Mouse (Mus musculus) left cerebral cortex, postnatal 4 days (tissue): ENCODE data around the gene Gpn2. TPM values are rescaled to one million over a fixed set of nuclear protein-coding genes. Genes with fewer than 3 reads are reported as not detected.

Experiments
- DNase-seq: peaks from one replicate; pipeline ENCODE4 v3.0.0-alpha.2; 2022
- intact Hi-C: fragments of 180-260 bp; cut with DNase I; formaldehyde crosslinking; loops from one replicate; pipeline ENCODE4 v1.15.1; 2025
- total RNA-seq, 2 experiments: library from RNA; stranded (reverse); gene quantifications; 2 replicates each; pipeline ENCODE4 v1.2.3; 2021

Gene Gpn2
- total RNA-seq, 2 experiments from 2014 or later: 11.2 to 14.6 TPM

DNA sequence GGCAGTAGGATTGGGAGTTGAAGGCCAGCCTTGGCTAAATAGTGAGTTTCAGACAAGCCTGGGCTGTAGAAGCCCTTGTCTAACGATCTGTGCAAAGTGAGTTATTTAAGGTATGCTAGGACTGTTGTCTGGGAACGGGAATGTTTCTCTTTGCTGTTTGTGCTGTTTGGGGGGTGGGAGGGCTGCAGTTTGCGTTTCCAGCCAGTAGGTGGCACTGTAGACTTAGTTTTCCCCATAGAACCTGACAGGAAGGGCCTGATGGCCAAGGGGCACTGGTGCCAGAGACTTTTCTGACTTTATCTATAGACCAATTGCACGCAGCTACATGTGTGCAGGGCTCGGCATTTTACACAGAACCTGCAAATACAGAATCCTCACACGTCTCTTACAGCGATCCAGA, 8.4 kb downstream of the Gpn2 start:
- peak; percentile 73 for DNase-seq
- intact Hi-C loops: loop anchor here (5.0 kb wide), 1 partner anchor 235 kb away; no protein-coding TSS in a partner anchor

DNA sequence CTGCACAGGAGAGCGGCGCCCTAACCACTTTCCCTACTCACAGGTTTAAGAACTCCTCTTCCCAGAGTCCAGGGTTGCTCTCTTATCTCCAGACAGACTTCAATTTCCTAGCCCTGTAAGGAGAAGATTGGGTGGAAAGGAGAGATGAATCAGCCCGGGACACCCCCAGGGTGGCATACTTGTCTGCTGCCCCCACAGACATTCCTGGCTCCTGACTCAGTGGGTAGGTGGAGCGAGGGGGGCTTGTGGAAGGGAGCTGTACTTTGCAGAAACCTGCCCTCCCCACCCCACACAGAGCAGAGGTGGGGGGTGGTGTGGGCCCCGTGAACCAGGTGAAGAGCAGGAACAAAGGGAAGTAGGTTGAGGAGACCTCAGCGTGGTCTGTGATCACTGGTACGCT, 11.4 kb downstream of the Gpn2 start:
- intact Hi-C loops: no loop called here
- DNase-seq: no peak

GRCm38 (mm10) chr4:133596084-133596483, 11.9 kb downstream of the Gpn2 start:
- DNase-seq: no peak
- intact Hi-C loops: no loop called here

- DNase-seq: no peak
- intact Hi-C loops: no loop called here
These were observed 14.5 kb downstream of the Gpn2 start for GRCm38 (mm10) chr4:133598616-133599015.

DNA sequence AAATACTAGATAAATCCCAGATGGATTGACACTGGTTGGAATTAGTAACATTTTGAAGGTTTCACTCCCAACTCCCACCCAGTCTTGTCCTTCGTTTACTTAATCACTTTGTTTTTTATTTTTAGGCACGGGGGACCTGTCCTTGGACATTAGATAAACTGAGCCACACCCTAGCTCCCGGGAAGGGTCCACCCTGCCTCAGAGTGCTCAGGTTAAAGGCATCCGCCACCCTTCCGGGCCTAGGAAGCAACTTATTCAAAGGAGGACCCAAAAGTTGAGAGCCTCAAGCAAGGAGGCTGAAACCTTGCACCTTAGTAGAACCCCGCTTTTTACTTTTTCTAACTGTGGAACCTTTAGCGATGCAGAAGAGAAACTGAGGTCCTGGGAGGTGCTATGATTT, 15.0 kb downstream of the Gpn2 start:
- intact Hi-C loops: no loop called here
- DNase-seq: no peak

- peak; percentile 73 for DNase-seq
- intact Hi-C loops: no loop called here
These were observed 15.5 kb downstream of the Gpn2 start for GRCm38 (mm10) chr4:133599571-133600073.

- no peak for DNase-seq
- intact Hi-C loops: no loop called here
These were observed 16.1 kb downstream of the Gpn2 start for GRCm38 (mm10) chr4:133600306-133600705.

GRCm38 (mm10) chr4:133601721-133602218, 17.6 kb downstream of the Gpn2 start, which contains the start of gene Sfn:
Gene Sfn, minus strand, starts transcription at chr4:133602168.
- intact Hi-C loops: no loop called here
- DNase-seq: no peak

GRCm38 (mm10) chr4:133603056-133603455, 18.9 kb downstream of the Gpn2 start:
- intact Hi-C loops: no loop called here
- no peak for DNase-seq

- intact Hi-C loops: no loop called here
- DNase-seq: no peak
These were observed 20.0 kb downstream of the Gpn2 start for GRCm38 (mm10) chr4:133604175-133604574.

GRCm38 (mm10) chr4:133604856-133605255, 20.7 kb downstream of the Gpn2 start:
- DNase-seq: no peak
- intact Hi-C loops: no loop called here

DNA sequence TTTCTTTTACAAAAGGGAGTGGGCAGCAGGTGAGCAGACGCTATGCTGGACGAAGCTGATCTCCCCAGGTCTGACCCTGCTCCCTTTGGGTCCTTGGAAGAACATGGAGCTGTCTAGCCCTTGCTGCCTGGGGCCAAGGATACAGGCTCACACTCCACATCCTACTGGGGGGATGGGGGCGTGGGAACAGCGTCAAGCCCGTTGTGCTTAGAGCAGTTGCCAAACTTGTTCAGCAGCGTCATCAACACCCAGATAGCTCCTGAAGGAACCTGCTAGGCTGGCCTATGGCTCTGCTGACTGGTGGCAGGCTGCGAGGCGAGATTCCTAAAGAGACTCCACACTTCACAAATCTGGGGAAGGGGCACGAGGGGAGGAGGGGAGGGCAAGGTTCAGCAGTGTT, 21.2 kb downstream of the Gpn2 start:
- intact Hi-C loops: no loop called here
- no peak for DNase-seq

- intact Hi-C loops: no loop called here
- DNase-seq: no peak
These were observed 23.1 kb downstream of the Gpn2 start for GRCm38 (mm10) chr4:133607284-133607683.

DNA sequence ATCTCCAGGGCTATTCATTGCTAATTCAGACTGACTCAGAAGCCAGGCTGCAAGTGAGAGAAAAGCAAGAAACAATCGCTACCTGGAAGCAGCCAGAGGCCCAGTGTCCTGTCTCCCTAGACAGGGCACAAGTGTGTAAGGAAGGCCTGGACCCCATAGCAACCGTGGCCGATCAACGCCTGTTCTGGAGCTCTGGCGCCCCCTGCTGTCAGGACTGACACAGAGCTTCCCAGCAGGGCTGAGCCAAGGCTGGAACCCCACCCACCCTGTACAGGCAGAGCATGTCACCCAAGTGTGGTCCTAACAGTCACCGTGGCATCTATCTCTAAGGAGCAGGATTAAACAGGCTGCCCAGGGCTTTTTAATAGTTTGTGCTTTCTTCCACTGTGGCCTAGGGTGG, 25.6 kb downstream of the Gpn2 start:
- intact Hi-C loops: no loop called here
- peak; percentile 80 for DNase-seq

DNA sequence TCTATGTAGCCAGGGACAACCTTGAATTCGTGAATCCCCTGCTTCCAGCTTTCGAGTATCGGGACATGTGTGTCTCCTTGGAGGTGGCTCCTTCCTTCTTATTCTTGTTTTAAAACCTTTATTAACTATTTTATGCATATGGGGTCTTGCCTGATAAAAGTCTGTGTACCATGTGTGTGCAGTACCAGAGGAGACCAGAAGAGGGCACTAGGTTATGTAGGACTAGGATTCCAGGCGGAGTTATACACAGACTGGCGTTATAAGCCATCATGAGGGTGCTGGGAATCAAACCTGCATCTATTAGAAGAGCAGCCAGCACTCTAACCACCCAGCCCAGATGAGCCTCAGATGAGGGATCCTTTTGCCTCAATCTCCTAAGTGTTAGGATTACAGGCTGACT, 27.7 kb downstream of the Gpn2 start:
- intact Hi-C loops: no loop called here
- DNase-seq: no peak

DNA sequence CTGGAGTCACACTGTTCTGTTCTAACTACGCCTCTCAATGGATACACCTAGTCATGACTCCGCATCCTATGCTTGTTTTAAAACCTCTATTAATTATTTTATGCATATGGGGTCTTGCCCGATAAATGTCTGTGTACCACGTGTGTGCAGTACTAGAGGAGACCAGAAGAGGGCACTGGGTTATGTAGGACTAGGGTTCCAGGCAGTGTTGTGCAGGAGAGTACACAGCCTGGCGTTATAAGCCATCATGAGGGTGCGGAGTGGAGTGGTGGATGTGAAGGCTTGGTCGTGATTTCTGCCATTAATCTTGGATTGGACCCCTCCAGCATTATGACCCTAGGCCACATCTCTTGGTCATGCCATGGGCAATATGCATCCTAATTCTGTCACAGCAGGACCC, 28.3 kb downstream of the Gpn2 start:
- intact Hi-C loops: no loop called here
- DNase-seq: no peak

DNA sequence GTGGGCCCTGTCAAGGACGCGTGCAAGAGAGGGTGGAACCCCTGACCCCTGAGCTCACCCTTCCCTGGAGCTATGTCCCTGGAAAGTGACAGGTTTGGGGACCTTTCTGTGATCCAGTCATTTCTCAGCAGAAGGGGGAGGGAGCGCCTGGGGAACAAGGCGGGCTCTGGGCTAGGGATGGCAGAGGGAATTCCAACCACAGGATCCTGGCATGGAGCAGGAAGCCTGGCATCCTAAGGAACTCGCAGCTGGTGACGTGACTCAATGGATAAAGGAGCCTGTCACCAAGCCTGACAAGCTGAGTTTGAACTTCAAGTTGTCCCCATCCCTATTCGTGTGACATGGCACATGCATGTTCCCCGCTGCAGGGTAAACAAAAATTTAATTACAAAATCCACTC, 28.9 kb downstream of the Gpn2 start:
- DNase-seq: no peak
- intact Hi-C loops: no loop called here

- DNase-seq: no peak
- intact Hi-C loops: no loop called here
These were observed 29.7 kb downstream of the Gpn2 start for GRCm38 (mm10) chr4:133613867-133614266.

GRCm38 (mm10) chr4:133614274-133614761, 30.2 kb downstream of the Gpn2 start:
- intact Hi-C loops: no loop called here
- peak; percentile 36 for DNase-seq

DNA sequence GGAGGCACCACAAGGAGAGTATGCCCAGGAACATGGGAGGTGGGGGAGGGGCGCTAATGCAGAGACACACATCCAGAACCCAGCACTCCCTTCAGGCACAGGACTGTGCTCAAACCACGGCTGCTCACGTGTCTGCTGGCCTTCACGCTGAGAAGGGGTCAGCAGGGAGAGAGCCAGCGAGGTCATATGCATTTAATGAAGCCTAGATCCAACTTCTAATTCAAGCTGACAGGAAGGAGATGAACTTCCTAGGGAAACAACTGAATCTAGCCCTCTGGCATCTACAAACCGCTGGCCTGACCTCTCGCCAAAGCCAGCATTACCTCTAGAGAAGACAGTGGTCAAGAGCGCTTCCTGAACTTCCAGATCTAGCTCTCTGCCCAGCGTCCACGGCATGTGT, 31.3 kb downstream of the Gpn2 start:
- intact Hi-C loops: no loop called here
- DNase-seq: no peak

DNA sequence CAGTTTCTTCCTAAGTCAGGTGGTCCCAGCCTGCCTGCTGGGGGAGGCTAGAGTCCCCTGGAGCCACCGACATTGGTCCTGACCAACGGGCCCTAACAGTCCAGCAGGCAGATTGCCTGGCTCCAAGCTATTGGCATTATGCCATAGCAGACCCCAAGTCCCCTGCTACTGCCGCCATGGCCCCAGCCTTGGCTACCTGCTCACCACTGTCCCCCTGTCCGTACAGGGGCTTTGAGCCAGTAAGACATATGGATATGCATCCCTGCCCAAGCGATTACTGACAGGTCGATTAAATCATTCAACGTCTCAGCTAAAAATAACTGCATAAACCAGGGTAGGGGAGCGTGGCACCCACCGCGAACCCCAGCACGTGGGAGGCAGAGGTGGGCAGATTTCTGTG, 33.8 kb downstream of the Gpn2 start:
- DNase-seq: peak; percentile 47
- intact Hi-C loops: no loop called here

- intact Hi-C loops: no loop called here
- DNase-seq: no peak
These were observed 35.4 kb downstream of the Gpn2 start for GRCm38 (mm10) chr4:133619473-133620136.

GRCm38 (mm10) chr4:133620668-133621067, 36.5 kb downstream of the Gpn2 start:
- no peak for DNase-seq
- intact Hi-C loops: no loop called here
